Mouse (Mus musculus): Measurements from ENCODE around the gene Fpr-rs7. TPM values are rescaled to one million over a fixed set of nuclear protein-coding genes. Genes with fewer than 3 reads are reported as not detected.

Fpr-rs7 gene
- not detected for polyA plus RNA-seq (2014; fragmentation: Illumina TruSeq; extraction: RNeasy Lipid Tissue Mini Kit (QIAGEN cat#74804); ENCODE audit: low read depth, low replicate concordance)

GRCm38 (mm10) chr17:20114126-20114525 lies at the start of gene Fpr-rs7:
Gene Fpr-rs7 (minus strand): TSS chr17:20114226.

Other genes starting within 250 kb of the Fpr-rs7 start
- gene Vmn2r104, start 65.9 kb downstream of the Fpr-rs7 start, polyA plus RNA-seq (2014; fragmentation: Illumina TruSeq; extraction: RNeasy Lipid Tissue Mini Kit (QIAGEN cat#74804); ENCODE audit: low read depth, low replicate concordance), result not detected
- not detected for gene Fpr-rs6, start 68.9 kb upstream of the Fpr-rs7 start, polyA plus RNA-seq (2014; fragmentation: Illumina TruSeq; extraction: RNeasy Lipid Tissue Mini Kit (QIAGEN cat#74804); ENCODE audit: low read depth, low replicate concordance)
- not detected for gene Vmn2r105, start 120.8 kb upstream of the Fpr-rs7 start, polyA plus RNA-seq (2014; fragmentation: Illumina TruSeq; extraction: RNeasy Lipid Tissue Mini Kit (QIAGEN cat#74804); ENCODE audit: low read depth, low replicate concordance)
- gene Vmn2r106, start 171.3 kb upstream of the Fpr-rs7 start, polyA plus RNA-seq (2014; fragmentation: Illumina TruSeq; extraction: RNeasy Lipid Tissue Mini Kit (QIAGEN cat#74804); ENCODE audit: low read depth, low replicate concordance), result not detected
- gene Vmn2r107, start 231.0 kb upstream of the Fpr-rs7 start, polyA plus RNA-seq (2014; fragmentation: Illumina TruSeq; extraction: RNeasy Lipid Tissue Mini Kit (QIAGEN cat#74804); ENCODE audit: low read depth, low replicate concordance), result not detected

Data from sigmoid colon, adult 10 weeks (tissue).